Mouse (Mus musculus): ENCODE measurements around the gene Gm527.
A peak's percentile ranks its signal among the peaks of the same experiment; 100 is the strongest.

Gm527 gene

GRCm38 (mm10) chr12:64917578-64918471 is at the start of gene Gm527:
Gene Gm527, plus strand, starts transcription at chr12:64917906.
- peak; percentile 90 to 93 for DNase-seq (ENCODE audit: low spot score in 2 of 2)

GRCm38 (mm10) chr12:64871103-64871502 is 46.6 kb upstream of the Gm527 start:
- DNase-seq (ENCODE audit: low spot score in 2 of 2): no peak

- peak; percentile 49 to 54 for DNase-seq (ENCODE audit: low spot score in 2 of 2)
Observed at GRCm38 (mm10) chr12:64897060-64897730, 20.5 kb upstream of the Gm527 start.

GRCm38 (mm10) chr12:64902506-64902905 is 15.2 kb upstream of the Gm527 start:
- DNase-seq (ENCODE audit: low spot score in 2 of 2): no peak

GRCm38 (mm10) chr12:64903186-64903585 is 14.5 kb upstream of the Gm527 start:
- no peak for DNase-seq (ENCODE audit: low spot score in 2 of 2)

- no peak for DNase-seq (ENCODE audit: low spot score in 2 of 2)
Observed at GRCm38 (mm10) chr12:64912996-64913395, 4.7 kb upstream of the Gm527 start.

GRCm38 (mm10) chr12:64916735-64917134 is 971 bp upstream of the Gm527 start:
- no peak for DNase-seq (ENCODE audit: low spot score in 2 of 2)

GRCm38 (mm10) chr12:64937493-64937892 is 19.8 kb downstream of the Gm527 start:
- no peak for DNase-seq (ENCODE audit: low spot score in 2 of 2)

GRCm38 (mm10) chr12:64964560-64964959 is 46.9 kb downstream of the Gm527 start:
- no peak for DNase-seq (ENCODE audit: low spot score in 2 of 2)

- peak; percentile 99 to 100 for DNase-seq (ENCODE audit: low spot score in 2 of 2)
Observed at GRCm38 (mm10) chr12:64965124-64966026, 47.7 kb downstream of the Gm527 start, which contains the start of the genes Klhl28 and Togaram1. Gene Klhl28, minus strand, starts transcription at chr12:64965534. Gene Togaram1, plus strand, starts transcription at chr12:64965804.

- peak; percentile 38 to 43 for DNase-seq (ENCODE audit: low spot score in 2 of 2)
Observed at GRCm38 (mm10) chr12:64966101-64966631, 48.5 kb downstream of the Gm527 start.

- DNase-seq (ENCODE audit: low spot score in 2 of 2): peak in 1 of 2 experiments; percentile 19
Observed at GRCm38 (mm10) chr12:64966652-64967435, 49.1 kb downstream of the Gm527 start.

- DNase-seq (ENCODE audit: low spot score in 2 of 2): no peak
Observed at GRCm38 (mm10) chr12:64967470-64967869, 49.8 kb downstream of the Gm527 start.

- DNase-seq (ENCODE audit: low spot score in 2 of 2): no peak
Observed at GRCm38 (mm10) chr12:64968067-64968466, 50.4 kb downstream of the Gm527 start.

- no peak for DNase-seq (ENCODE audit: low spot score in 2 of 2)
Observed at GRCm38 (mm10) chr12:64971399-64971798, 53.7 kb downstream of the Gm527 start.

GRCm38 (mm10) chr12:64972063-64972462 is 54.4 kb downstream of the Gm527 start:
- no peak for DNase-seq (ENCODE audit: low spot score in 2 of 2)
